In the genomic region with DNA sequence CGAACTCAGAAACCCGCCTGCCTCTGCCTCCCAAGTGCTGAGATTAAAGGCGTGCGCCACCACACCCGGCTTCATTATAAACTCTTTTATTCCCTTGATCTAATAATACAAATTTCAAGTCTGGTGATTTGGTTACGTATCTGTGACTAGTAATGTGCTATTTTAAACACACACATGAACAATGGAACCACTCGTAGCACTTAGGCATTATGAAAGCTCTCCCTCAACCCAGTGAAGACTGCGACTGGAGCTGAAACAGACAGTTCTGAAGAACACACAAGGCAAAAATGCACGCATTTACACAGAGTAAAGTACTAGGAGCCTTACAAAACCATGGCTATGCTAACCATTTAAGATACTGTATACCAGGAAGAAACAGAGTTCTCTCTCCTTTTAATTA, we compare ENCODE assay signal across 21 mouse cellular contexts. TPM values are rescaled to one million over a fixed set of nuclear protein-coding genes. Genes with fewer than 3 reads are reported as not detected.
DNase-seq lines count a peak whose midpoint lies in the region; ATAC-seq and TF ChIP-seq lines count a peak whose summit lies in the region.
"Had no signal": no experiment of that assay in that cellular context is flagged by ENCODE, and none has a peak within 500 bp of the region (broad histone marks: within the 10 kb centered on the region; RNA-seq: fewer than 3 reads in every experiment).

No protein-coding gene starts in this region.

- intact Hi-C loops in heart, postnatal 14 days (cut with DNase I), result no loop called here

- ATAC-seq in heart, embryonic 15.5 days (replicated peaks; ENCODE audit: insufficient number of reproducible peaks, insufficient read depth, low FRiP score, low read depth), result no peak
- ATAC-seq in heart, postnatal 0 days (ENCODE audit: insufficient read depth, low read depth), result no peak
- ATAC-seq: forebrain, embryonic 14.5 days; forebrain, embryonic 16.5 days had no signal

- TF ChIP-seq EP300 in heart, postnatal 0 days (IDR thresholded peaks at IDR 0.05; ENCODE audit: low read depth), result no peak

- no peak overlapping the region for H3K4me2 ChIP-seq in heart, embryonic 15.5 days
- no peak overlapping the region for H3K4me2 ChIP-seq in heart, postnatal 0 days (ENCODE audit: low read depth, low read length)
- H3K4me2 ChIP-seq: embryonic facial prominence, embryonic 13.5 days; embryonic facial prominence, embryonic 15.5 days; forebrain, embryonic 12.5 days had no signal

- H3K9ac ChIP-seq in heart, embryonic 15.5 days, result no peak overlapping the region
- H3K9ac ChIP-seq in heart, postnatal 0 days (replicated peaks; ENCODE audit: low read depth, low read length), result no peak overlapping the region
- H3K9ac ChIP-seq: embryonic facial prominence, embryonic 13.5 days; embryonic facial prominence, embryonic 15.5 days; forebrain, embryonic 12.5 days had no signal

- H3K36me3 ChIP-seq in heart, embryonic 15.5 days, result peaks cover 8% of the 10 kb centered on the region
- peaks cover 8% of the 10 kb centered on the region for H3K36me3 ChIP-seq in heart, embryonic 10.5 days
- H3K36me3 ChIP-seq in heart, postnatal 0 days (replicated peaks; ENCODE audit: control insufficient read depth, insufficient read depth, low read length), result peaks cover 7% of the 10 kb centered on the region
- H3K36me3 ChIP-seq: embryonic facial prominence, embryonic 15.5 days had no signal

- no peaks in the 10 kb centered on the region for H3K9me3 ChIP-seq in heart, embryonic 15.5 days (replicated peaks)
- no peaks in the 10 kb centered on the region for H3K9me3 ChIP-seq in heart, embryonic 10.5 days
- no peaks in the 10 kb centered on the region for H3K9me3 ChIP-seq in heart, postnatal 0 days (replicated peaks; ENCODE audit: control insufficient read depth, low read length)
- H3K9me3 ChIP-seq: embryonic facial prominence, embryonic 13.5 days; embryonic facial prominence, embryonic 15.5 days; forebrain, embryonic 10.5 days; forebrain, embryonic 12.5 days had no signal

- no peak overlapping the region for H3K4me3 ChIP-seq in heart, embryonic 15.5 days
- H3K4me3 ChIP-seq in heart, embryonic 10.5 days, result no peak overlapping the region
- H3K4me3 ChIP-seq in heart, postnatal 0 days (ENCODE audit: low read depth, low read length), result no peak overlapping the region
- H3K4me3 ChIP-seq: embryonic facial prominence, embryonic 13.5 days; embryonic facial prominence, embryonic 15.5 days; erythroblast, embryonic 14.5 days; forebrain, embryonic 10.5 days; forebrain, embryonic 12.5 days had no signal

- no peaks in the 10 kb centered on the region for H3K27me3 ChIP-seq in heart, embryonic 15.5 days
- no peaks in the 10 kb centered on the region for H3K27me3 ChIP-seq in heart, embryonic 10.5 days (ENCODE audit: insufficient read depth, poor library complexity, severe bottlenecking)
- no peaks in the 10 kb centered on the region for H3K27me3 ChIP-seq in heart, postnatal 0 days (ENCODE audit: control insufficient read depth, insufficient read depth, low read length)
- H3K27me3 ChIP-seq: embryonic facial prominence, embryonic 13.5 days; embryonic facial prominence, embryonic 15.5 days; forebrain, embryonic 12.5 days had no signal

- no peak for DNase-seq in heart, embryonic 10.5 days (ENCODE audit: low spot score)
- DNase-seq in heart, postnatal 0 days (ENCODE audit: low spot score), result peak; percentile 57
- DNase-seq in heart, postnatal 14 days, result no peak
- DNase-seq: adrenal gland, adult 2 months; adrenal gland, postnatal 10 days; adrenal gland, postnatal 25 days; cerebellum, adult 11 months; cerebellum, adult 18-20 months; cerebellum, adult 8-10 months; cerebellum, adult 9-11 months; cerebellum, postnatal 14 days; cerebellum, postnatal 36 days; embryo, embryonic 11 days had no signal

- 67% methylated on average over 9 of the region's 9 CpGs for WGBS in heart, embryonic 15.5 days
- 88% methylated on average over 9 of the region's 9 CpGs for WGBS in heart, embryonic 10.5 days
- WGBS in heart, postnatal 0 days, result 59% methylated on average over 9 of the region's 9 CpGs

- peak overlapping the region; percentile 24; the same call in 1 of the 2 replicates for H3K27ac ChIP-seq in heart, embryonic 15.5 days
- no peak overlapping the region for H3K27ac ChIP-seq in heart, embryonic 10.5 days
- H3K27ac ChIP-seq in heart, postnatal 0 days (ENCODE audit: low read depth), result peak overlapping the region; percentile 66
- H3K27ac ChIP-seq: embryonic facial prominence, embryonic 13.5 days; embryonic facial prominence, embryonic 15.5 days; forebrain, embryonic 10.5 days; forebrain, embryonic 12.5 days had no signal

- no peak for TF ChIP-seq CTCF in heart, postnatal 0 days (IDR thresholded peaks at IDR 0.05; ENCODE audit: low read depth)

- peaks cover 19% of the 10 kb centered on the region for H3K4me1 ChIP-seq in heart, embryonic 15.5 days (replicated peaks)
- H3K4me1 ChIP-seq in heart, embryonic 10.5 days, result peaks cover 15% of the 10 kb centered on the region
- H3K4me1 ChIP-seq in heart, postnatal 0 days (ENCODE audit: control insufficient read depth, insufficient read depth), result peaks cover 17% of the 10 kb centered on the region; the same call in 1 of the 2 replicates

RNA-seq across cellular contexts. Expression of gene Zdhhc20, which starts 12.2 kb away (rescaled TPM):
- 38.8 and 40.3 TPM in 2 replicates for polyA plus RNA-seq in heart, embryonic 15.5 days (2015; fragmentation: Nextera tagmentation; extraction: Ambion mirVana)
- 46.7 and 52.1 TPM in 2 replicates for polyA plus RNA-seq in heart, embryonic 10.5 days (2016; fragmentation: Nextera tagmentation; extraction: Ambion mirVana)
- total RNA-seq in heart, postnatal 0 days (2014; rRNA removed; ENCODE audit: low replicate concordance), result 13.2 and 18.8 TPM in 2 replicates
- 25.9 and 28.6 TPM in 2 replicates for polyA plus RNA-seq in heart, postnatal 0 days (2015; fragmentation: Nextera tagmentation; extraction: Ambion mirVana)
- total RNA-seq in heart, postnatal 14 days (2021), result 10 to 100 TPM; 12.4 to 16.5 TPM
- polyA plus RNA-seq: erythroblast, embryonic 14.5 days had no signal

RNA-seq across cellular contexts. Expression of gene Mrpl57, which starts 51.9 kb away (rescaled TPM):
- polyA plus RNA-seq in heart, embryonic 15.5 days (2015; fragmentation: Nextera tagmentation; extraction: Ambion mirVana), result 116 and 118 TPM in 2 replicates
- 150 and 155 TPM in 2 replicates for polyA plus RNA-seq in heart, embryonic 10.5 days (2016; fragmentation: Nextera tagmentation; extraction: Ambion mirVana)
- 21.5 and 55.3 TPM in 2 replicates for total RNA-seq in heart, postnatal 0 days (2014; rRNA removed; ENCODE audit: low replicate concordance)
- 164 and 166 TPM in 2 replicates for polyA plus RNA-seq in heart, postnatal 0 days (2015; fragmentation: Nextera tagmentation; extraction: Ambion mirVana)
- 10 to 100 TPM; 65.9 to 68.9 TPM for total RNA-seq in heart, postnatal 14 days (2021)

RNA-seq across cellular contexts. Expression of gene Ska3, which starts 51.9 kb away (rescaled TPM):
- polyA plus RNA-seq in heart, embryonic 15.5 days (2015; fragmentation: Nextera tagmentation; extraction: Ambion mirVana), result 21.2 and 22.3 TPM in 2 replicates
- polyA plus RNA-seq in heart, embryonic 10.5 days (2016; fragmentation: Nextera tagmentation; extraction: Ambion mirVana), result 35.1 and 44.7 TPM in 2 replicates
- 4.7 and 7.9 TPM in 2 replicates for total RNA-seq in heart, postnatal 0 days (2014; rRNA removed; ENCODE audit: low replicate concordance)
- 6.6 and 6.9 TPM in 2 replicates for polyA plus RNA-seq in heart, postnatal 0 days (2015; fragmentation: Nextera tagmentation; extraction: Ambion mirVana)
- total RNA-seq in heart, postnatal 14 days (2021), result 1 to 10 TPM in 1 of 2 experiments, under 1 TPM in 1; 0.50 to 1.4 TPM
